Mouse (Mus musculus): ENCODE measurements around the gene Gemin6. TPM values are rescaled to one million over a fixed set of nuclear protein-coding genes. Genes with fewer than 3 reads are reported as not detected.
A peak's percentile ranks its signal among the peaks of the same experiment; 100 is the strongest.
"Not testable (repeated sequence)": the region's sequence is repeated elsewhere in the genome, so short reads cannot be mapped to it uniquely, and the experiment has no call there.

The Gemin6 gene
- total RNA-seq, 1 experiment from 2014 or later: 6.6 TPM

- not testable (repeated sequence) for ATAC-seq (ENCODE audit: extremely low read depth, insufficient number of reproducible peaks, low FRiP score, poor library complexity, severe bottlenecking)
These were observed 901 bp downstream of the Gemin6 start for GRCm38 (mm10) chr17:80225142-80225541.

- no peak for ATAC-seq (ENCODE audit: extremely low read depth, insufficient number of reproducible peaks, low FRiP score, poor library complexity, severe bottlenecking)
These were observed 5.2 kb downstream of the Gemin6 start for GRCm38 (mm10) chr17:80229396-80229795.

- ATAC-seq (ENCODE audit: extremely low read depth, insufficient number of reproducible peaks, low FRiP score, poor library complexity, severe bottlenecking): no peak
These were observed 9.6 kb downstream of the Gemin6 start for GRCm38 (mm10) chr17:80233844-80234243.

- ATAC-seq (ENCODE audit: extremely low read depth, insufficient number of reproducible peaks, low FRiP score, poor library complexity, severe bottlenecking): no peak
These were observed 10.1 kb downstream of the Gemin6 start for GRCm38 (mm10) chr17:80234376-80234775.

GRCm38 (mm10) chr17:80235477-80235876 is 11.2 kb downstream of the Gemin6 start:
- ATAC-seq (ENCODE audit: extremely low read depth, insufficient number of reproducible peaks, low FRiP score, poor library complexity, severe bottlenecking): no peak

- ATAC-seq (ENCODE audit: extremely low read depth, insufficient number of reproducible peaks, low FRiP score, poor library complexity, severe bottlenecking): peak; percentile 84
These were observed 12.6 kb downstream of the Gemin6 start for GRCm38 (mm10) chr17:80236805-80237204.

GRCm38 (mm10) chr17:80237475-80237874 is 13.2 kb downstream of the Gemin6 start:
- 0 out of 2 replicates have a peak, but pooled peaks have one; percentile 20 for ATAC-seq (ENCODE audit: extremely low read depth, insufficient number of reproducible peaks, low FRiP score, poor library complexity, severe bottlenecking)

GRCm38 (mm10) chr17:80241594-80241993 is 17.4 kb downstream of the Gemin6 start:
- no peak for ATAC-seq (ENCODE audit: extremely low read depth, insufficient number of reproducible peaks, low FRiP score, poor library complexity, severe bottlenecking)

GRCm38 (mm10) chr17:80243116-80243515 is 18.9 kb downstream of the Gemin6 start:
- ATAC-seq (ENCODE audit: extremely low read depth, insufficient number of reproducible peaks, low FRiP score, poor library complexity, severe bottlenecking): no peak

- 0 out of 2 replicates have a peak, but pooled peaks have one; percentile 23 for ATAC-seq (ENCODE audit: extremely low read depth, insufficient number of reproducible peaks, low FRiP score, poor library complexity, severe bottlenecking)
These were observed 28.7 kb downstream of the Gemin6 start for GRCm38 (mm10) chr17:80252757-80253525.

GRCm38 (mm10) chr17:80254421-80254820 is 30.2 kb downstream of the Gemin6 start:
- ATAC-seq (ENCODE audit: extremely low read depth, insufficient number of reproducible peaks, low FRiP score, poor library complexity, severe bottlenecking): no peak

GRCm38 (mm10) chr17:80255208-80255607 is 31.0 kb downstream of the Gemin6 start:
- no peak for ATAC-seq (ENCODE audit: extremely low read depth, insufficient number of reproducible peaks, low FRiP score, poor library complexity, severe bottlenecking)

GRCm38 (mm10) chr17:80267065-80267464 is 42.8 kb downstream of the Gemin6 start:
- no peak for ATAC-seq (ENCODE audit: extremely low read depth, insufficient number of reproducible peaks, low FRiP score, poor library complexity, severe bottlenecking)

GRCm38 (mm10) chr17:80268151-80268550 is 43.9 kb downstream of the Gemin6 start:
- no peak for ATAC-seq (ENCODE audit: extremely low read depth, insufficient number of reproducible peaks, low FRiP score, poor library complexity, severe bottlenecking)

GRCm38 (mm10) chr17:80270622-80271021 is 46.4 kb downstream of the Gemin6 start:
- not testable (repeated sequence) for ATAC-seq (ENCODE audit: extremely low read depth, insufficient number of reproducible peaks, low FRiP score, poor library complexity, severe bottlenecking)

Other genes with a start within 250 kb of the Gemin6 start
- gene Hnrnpll, start 162.1 kb upstream of the Gemin6 start, total RNA-seq (2017): 64.2 and 73.1 TPM in 2 replicates
- 10.8 and 15.5 TPM in 2 replicates for gene Galm, start 97.0 kb upstream of the Gemin6 start, total RNA-seq (2017)
- gene Srsf7, start 17.1 kb upstream of the Gemin6 start, total RNA-seq (2017): 294 and 322 TPM in 2 replicates
- not detected in 2 replicates for gene Ttc39d, start 17.0 kb upstream of the Gemin6 start, total RNA-seq (2017)
- 1.7 and 1.8 TPM in 2 replicates for gene Morn2, start 65.8 kb downstream of the Gemin6 start, total RNA-seq (2017)
- gene Dhx57, start 66.0 kb downstream of the Gemin6 start, total RNA-seq (2017): 71.6 and 74.3 TPM in 2 replicates
- not detected in 2 replicates for gene Arhgef33, start 83.0 kb downstream of the Gemin6 start, total RNA-seq (2017)
- not detected in 2 replicates for gene Gm10190, start 149.1 kb downstream of the Gemin6 start, total RNA-seq (2017)

All from neutrophil, adult 5-6 weeks (primary cell).